Mouse (Mus musculus) MEL (cell line): ENCODE measurements around the gene Gpc1.

Source experiments
- CHD2 ChIP-seq: IDR thresholded peaks from 2 replicates; pipeline ENCODE4 v1.6.1; 2011; ENCODE audit warnings: low read length, improper control_type of control experiment
- CTCF ChIP-seq, 3 experiments: IDR thresholded peaks in 2 of 3; conservative IDR thresholded peaks in 1 of 3; 2 replicates each; pipeline ENCODE4 v1.5.1; 2011 to 2012; ENCODE audit warnings: low read length in 3 of 3, low read depth in 2 of 3, mild to moderate bottlenecking in 2 of 3, improper control_type of control experiment in 1 of 3, inconsistent platforms in 1 of 3, mixed read lengths in 1 of 3, moderate library complexity in 1 of 3; ENCODE audit not compliant: control insufficient read depth in 1 of 3, insufficient read depth in 1 of 3, poor library complexity in 1 of 3, severe bottlenecking in 1 of 3
- EP300 ChIP-seq, 2 experiments: IDR thresholded peaks; 2 replicates each; pipeline ENCODE4 v1.6.1; 2011; ENCODE audit warnings: improper control_type of control experiment in 2 of 2, low read length in 2 of 2, low read depth in 1 of 2, mild to moderate bottlenecking in 1 of 2
- GATA1 ChIP-seq: IDR thresholded peaks from 2 replicates; pipeline ENCODE4 v1.6.1; 2011; ENCODE audit warnings: low read depth, low read length, improper control_type of control experiment
- JUND ChIP-seq: IDR thresholded peaks from 2 replicates; pipeline ENCODE4 v1.6.1; 2011; ENCODE audit warnings: low read depth, mild to moderate bottlenecking, improper control_type of control experiment, low read length
- POLR2A ChIP-seq, 2 experiments: IDR thresholded peaks; 2 replicates each; pipeline ENCODE4 v1.6.1; 2011 to 2012; ENCODE audit warnings: low read length in 2 of 2, mild to moderate bottlenecking in 2 of 2, control low read depth in 1 of 2, improper control_type of control experiment in 1 of 2, low read depth in 1 of 2, moderate library complexity in 1 of 2; ENCODE audit not compliant: control insufficient read depth in 1 of 2, insufficient read depth in 1 of 2, poor library complexity in 1 of 2
- POLR2AphosphoS5 ChIP-seq: IDR thresholded peaks from 2 replicates; pipeline ENCODE4 v1.6.1; 2012; ENCODE audit warnings: low read depth, borderline replicate concordance, mild to moderate bottlenecking, inconsistent platforms, low read length, moderate library complexity, mixed read lengths
- TBP ChIP-seq: IDR thresholded peaks from 2 replicates; pipeline ENCODE4 v1.8.0; 2011; ENCODE audit warnings: low read depth, low read length, improper control_type of control experiment
- ZKSCAN1 ChIP-seq: IDR thresholded peaks from 2 replicates; pipeline ENCODE4 v1.6.1; 2012; ENCODE audit warnings: low read depth, mild to moderate bottlenecking, inconsistent platforms, low read length, improper control_type of control experiment, moderate library complexity

DNA sequence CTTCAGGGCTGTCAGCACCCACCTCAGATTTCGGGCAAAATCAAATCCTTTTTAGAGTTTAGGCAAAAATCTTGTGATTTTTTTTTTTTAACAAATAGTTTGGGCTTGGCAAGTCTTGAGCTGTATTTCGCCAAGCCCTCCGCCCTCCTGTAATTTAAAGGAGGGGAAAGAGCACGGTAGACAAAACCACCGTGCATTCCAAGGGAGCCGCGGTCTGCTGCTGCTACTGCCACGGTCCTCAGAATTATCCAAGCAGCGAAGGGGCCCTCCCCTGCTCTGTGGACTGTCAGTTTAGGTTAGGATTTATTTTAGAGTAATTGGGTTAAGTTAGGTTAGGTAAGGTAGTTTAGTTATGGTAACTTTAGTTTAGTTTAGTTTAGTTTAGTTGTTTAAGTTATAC, 16.3 kb upstream of the Gpc1 start:
- no peak for TF ChIP-seq CHD2
- no peak for TF ChIP-seq CTCF (IDR thresholded peaks at IDR 0.05 in 2 of 3, conservative IDR thresholded peaks at IDR 0.05 in 1 of 3; ENCODE audit: control insufficient read depth in 1 of 3, insufficient read depth in 1 of 3, low read depth in 2 of 3, low read length in 3 of 3, poor library complexity in 1 of 3, severe bottlenecking in 1 of 3)
- no peak for TF ChIP-seq POLR2AphosphoS5
- no peak for TF ChIP-seq POLR2A (IDR thresholded peaks at IDR 0.05; ENCODE audit: control insufficient read depth in 1 of 2, insufficient read depth in 1 of 2, low read depth in 1 of 2, low read length in 2 of 2, poor library complexity in 1 of 2)
- TF ChIP-seq GATA1: no peak
- no peak for TF ChIP-seq EP300 (IDR thresholded peaks at IDR 0.05; ENCODE audit: low read depth in 1 of 2, low read length in 2 of 2)
- TF ChIP-seq JUND: no peak
- TF ChIP-seq TBP: no peak
- TF ChIP-seq ZKSCAN1: no peak
